Mouse (Mus musculus) adrenal gland, postnatal 36 days (tissue): ENCODE results near the gene 1700020N15Rik. TPM values are rescaled to one million over a fixed set of nuclear protein-coding genes. Genes with fewer than 3 reads are reported as not detected.
"Not testable (repeated sequence)": the region's sequence is repeated elsewhere in the genome, so short reads cannot be mapped to it uniquely, and the experiment has no call there.

Experiments
- DNase-seq, 2 experiments: peaks; one replicate each; pipeline ENCODE4 v3.0.0; 2021; ENCODE audit warnings: mixed read lengths in 1 of 2
- long read RNA-seq, 2 experiments: library from polyadenylated mRNA; stranded (forward); transcript quantifications; one replicate each; pipeline ENCODE4 v2.0.0; 2021; ENCODE audit warnings: borderline sequencing depth in 2 of 2
- total RNA-seq, 2 experiments: library from RNA; stranded (reverse); gene quantifications; 2 replicates each; pipeline ENCODE4 v1.2.3; 2021

The 1700020N15Rik gene
- total RNA-seq: not detected
- long read RNA-seq, experiment 1: 0 reads
- long read RNA-seq, experiment 2: 0 reads

GRCm38 (mm10) chrX:69945000-69945399, at the start of gene 1700020N15Rik:
Gene 1700020N15Rik, plus strand, starts transcription at chrX:69945300.
- DNase-seq: not testable (repeated sequence)

DNA sequence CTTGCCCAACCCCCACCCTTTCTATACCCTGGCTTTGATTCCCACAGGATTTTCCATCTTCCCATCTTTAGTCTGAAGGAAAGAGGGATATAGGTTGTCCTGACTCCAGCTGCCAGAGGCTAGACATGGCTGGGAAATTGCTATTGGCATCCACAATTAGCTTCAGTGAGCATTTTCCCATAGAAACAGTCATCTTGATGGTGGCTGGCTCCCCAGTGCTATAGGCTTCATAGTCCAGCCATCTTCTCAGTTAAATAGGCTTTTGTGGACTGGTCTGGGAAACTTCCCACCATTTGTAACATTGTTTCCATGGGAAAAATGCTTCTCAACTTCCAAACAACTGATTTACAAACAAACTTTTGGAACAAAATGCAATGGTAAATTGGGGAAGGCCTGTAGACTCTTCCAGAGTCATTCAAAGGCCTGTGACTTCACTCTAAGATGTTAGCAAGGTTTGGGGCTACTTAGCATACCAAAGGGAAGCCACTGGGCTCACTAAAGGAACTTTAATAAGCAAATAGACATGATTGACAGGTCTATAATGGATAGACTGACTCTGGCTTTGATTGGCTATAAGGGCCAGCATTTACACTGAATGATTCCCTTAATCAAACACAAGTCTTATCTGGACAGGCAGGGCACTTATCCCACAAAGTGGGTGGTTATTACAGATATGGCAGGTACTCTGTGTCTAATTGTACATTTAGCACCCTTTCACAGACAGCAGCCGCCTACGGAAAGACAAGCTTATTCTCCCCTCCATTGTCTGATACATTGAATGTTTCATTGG, 31.9 kb downstream of the 1700020N15Rik start:
- no peak for DNase-seq
